Mouse (Mus musculus): Measurements from ENCODE around the gene Bmpr2.

The Bmpr2 gene

GRCm38 (mm10) chr1:59897147-59897798 is 134.1 kb downstream of the Bmpr2 start:
- no peak for DNase-seq (ENCODE audit: low spot score in 2 of 2)

GRCm38 (mm10) chr1:59899679-59900078 is 136.5 kb downstream of the Bmpr2 start:
- DNase-seq (ENCODE audit: low spot score in 2 of 2), result no peak

- no peak for DNase-seq (ENCODE audit: low spot score in 2 of 2)
Observed at GRCm38 (mm10) chr1:59901082-59901876, 138.1 kb downstream of the Bmpr2 start.

- no peak for DNase-seq (ENCODE audit: low spot score in 2 of 2)
Observed at GRCm38 (mm10) chr1:59902634-59903033, 139.4 kb downstream of the Bmpr2 start.

- no peak for DNase-seq (ENCODE audit: low spot score in 2 of 2)
Observed at GRCm38 (mm10) chr1:59904630-59905295, 141.6 kb downstream of the Bmpr2 start.

- DNase-seq (ENCODE audit: low spot score in 2 of 2), result no peak
Observed at GRCm38 (mm10) chr1:59905916-59906315, 142.7 kb downstream of the Bmpr2 start.

GRCm38 (mm10) chr1:59906819-59907521 is 143.8 kb downstream of the Bmpr2 start:
- DNase-seq (ENCODE audit: low spot score in 2 of 2), result no peak

- DNase-seq (ENCODE audit: low spot score in 2 of 2), result no peak
Observed at GRCm38 (mm10) chr1:59907700-59908099, 144.5 kb downstream of the Bmpr2 start.

- DNase-seq (ENCODE audit: low spot score in 2 of 2), result no peak
Observed at GRCm38 (mm10) chr1:59910941-59911340, 147.7 kb downstream of the Bmpr2 start.

GRCm38 (mm10) chr1:59912413-59913157 is 149.4 kb downstream of the Bmpr2 start, which contains the start of gene Fam117b:
Gene Fam117b, plus strand, starts transcription at chr1:59913006.
- DNase-seq (ENCODE audit: low spot score in 2 of 2), result peak; percentile 97 to 98

GRCm38 (mm10) chr1:59913195-59913868 is 150.1 kb downstream of the Bmpr2 start:
- DNase-seq (ENCODE audit: low spot score in 2 of 2), result peak; percentile 62 to 63

- peak in 1 of 2 experiments; percentile 16 for DNase-seq (ENCODE audit: low spot score in 2 of 2)
Observed at GRCm38 (mm10) chr1:59913869-59914225, 150.6 kb downstream of the Bmpr2 start.

- DNase-seq (ENCODE audit: low spot score in 2 of 2), result no peak
Observed at GRCm38 (mm10) chr1:59914799-59915198, 151.6 kb downstream of the Bmpr2 start.

- DNase-seq (ENCODE audit: low spot score in 2 of 2), result peak; percentile 17 to 18
Observed at GRCm38 (mm10) chr1:59915843-59916610, 152.8 kb downstream of the Bmpr2 start.

- no peak for DNase-seq (ENCODE audit: low spot score in 2 of 2)
Observed at GRCm38 (mm10) chr1:59917401-59917800, 154.2 kb downstream of the Bmpr2 start.

GRCm38 (mm10) chr1:59918075-59918474 is 154.9 kb downstream of the Bmpr2 start:
- DNase-seq (ENCODE audit: low spot score in 2 of 2), result no peak

- DNase-seq (ENCODE audit: low spot score in 2 of 2), result no peak
Observed at GRCm38 (mm10) chr1:59923201-59923600, 160.0 kb downstream of the Bmpr2 start.

- DNase-seq (ENCODE audit: low spot score in 2 of 2), result no peak
Observed at GRCm38 (mm10) chr1:59923673-59924072, 160.5 kb downstream of the Bmpr2 start.

- no peak for DNase-seq (ENCODE audit: low spot score in 2 of 2)
Observed at GRCm38 (mm10) chr1:59924411-59924810, 161.2 kb downstream of the Bmpr2 start.
